Mouse (Mus musculus): ENCODE results near the gene Faim2.

GRCm38 (mm10) chr15:99539891-99540290, 11.9 kb upstream of the Faim2 start:
- TF ChIP-seq CTCF (IDR thresholded peaks at IDR 0.05; ENCODE audit: low read depth, low read length) = no peak
- TF ChIP-seq POLR2A (IDR thresholded peaks at IDR 0.05; ENCODE audit: extremely low read depth, insufficient read depth, low read length) = no peak
